Mouse (Mus musculus): ENCODE data around the gene Astn2.

Astn2 gene

DNA sequence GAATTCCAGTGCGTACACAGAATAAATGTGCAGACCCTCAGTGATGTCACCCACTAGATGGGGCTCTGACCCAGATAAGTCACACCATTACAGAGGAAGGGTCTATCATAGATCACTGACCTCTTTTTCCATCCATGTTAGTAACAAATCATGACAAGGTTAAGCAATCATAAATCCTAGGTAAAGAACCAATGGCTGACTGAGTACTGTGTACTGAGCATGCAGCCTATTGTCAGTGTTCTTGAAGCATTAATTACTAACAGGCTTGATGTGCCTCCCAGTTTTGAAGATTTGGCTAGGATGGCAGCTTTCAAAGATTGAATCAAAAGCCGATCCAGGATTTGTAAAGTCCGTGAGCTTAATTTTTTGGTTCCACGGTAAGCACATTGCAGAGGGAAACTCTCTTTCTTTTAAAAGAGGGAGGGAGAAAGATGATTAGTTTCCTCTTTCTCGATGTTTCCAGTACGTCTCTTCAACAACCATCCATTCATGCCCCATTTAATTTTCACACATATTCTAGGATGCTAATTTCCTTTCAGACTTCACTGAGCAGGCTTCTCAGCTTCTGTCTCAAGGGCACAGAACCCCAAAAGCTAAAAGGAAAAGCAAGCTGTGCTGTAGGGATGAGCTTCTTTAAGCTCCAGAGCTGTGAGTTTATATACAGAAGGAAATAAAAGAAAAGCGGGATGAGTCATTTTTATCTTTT lies 93.9 kb downstream of the Astn2 start:
- CTCF ChIA-PET: no interaction called here

DNA sequence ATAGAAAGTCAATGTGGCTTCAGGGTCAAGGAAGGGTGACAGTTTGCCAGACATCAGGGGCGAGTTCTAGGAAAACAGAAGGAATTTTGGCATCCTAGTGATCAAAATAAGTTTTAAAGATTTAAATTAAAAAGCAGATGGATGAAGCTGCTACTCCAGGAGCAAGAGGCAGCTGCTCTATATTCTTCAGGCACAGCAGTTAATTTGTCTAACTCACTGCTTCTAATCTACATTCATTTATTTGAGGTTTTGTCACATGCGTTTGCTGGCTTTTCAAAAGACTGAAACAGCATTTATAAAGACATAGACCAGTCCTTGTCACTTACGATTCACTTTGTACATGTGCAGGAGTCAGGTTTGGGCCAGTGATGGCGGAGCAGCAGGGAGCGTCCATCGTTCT lies 98.0 kb downstream of the Astn2 start:
- CTCF ChIA-PET: no interaction called here

DNA sequence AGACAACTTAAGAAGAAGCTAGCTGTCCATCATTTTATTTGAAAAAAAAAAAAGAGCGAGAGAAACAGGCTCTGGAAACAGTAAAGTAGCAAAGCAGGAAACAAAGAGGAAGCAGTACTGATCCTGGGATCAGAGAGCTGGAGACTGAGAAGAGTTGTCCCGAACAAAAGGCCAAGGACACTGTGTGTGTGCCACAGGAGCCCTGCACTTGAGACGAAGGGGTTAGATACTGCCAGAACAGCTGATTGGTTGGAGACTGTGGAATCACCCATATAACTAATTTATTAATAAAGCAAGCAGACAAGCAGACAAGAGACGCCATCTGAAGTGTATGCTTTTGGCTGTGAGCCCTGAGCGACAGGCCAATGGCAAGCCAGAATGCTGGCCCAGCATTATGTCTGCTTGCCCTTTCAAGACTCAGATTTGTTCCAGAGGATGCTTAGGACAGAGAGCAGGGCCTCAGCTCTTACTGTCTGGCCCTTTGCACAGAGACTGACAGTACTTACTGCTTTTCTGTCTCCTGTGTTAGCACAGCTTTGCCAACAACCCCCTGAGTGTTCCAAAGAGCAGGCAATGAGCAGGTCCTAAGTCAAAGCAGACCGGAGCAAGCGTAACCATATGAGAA lies 101.6 kb downstream of the Astn2 start:
- CTCF ChIA-PET: no interaction called here

DNA sequence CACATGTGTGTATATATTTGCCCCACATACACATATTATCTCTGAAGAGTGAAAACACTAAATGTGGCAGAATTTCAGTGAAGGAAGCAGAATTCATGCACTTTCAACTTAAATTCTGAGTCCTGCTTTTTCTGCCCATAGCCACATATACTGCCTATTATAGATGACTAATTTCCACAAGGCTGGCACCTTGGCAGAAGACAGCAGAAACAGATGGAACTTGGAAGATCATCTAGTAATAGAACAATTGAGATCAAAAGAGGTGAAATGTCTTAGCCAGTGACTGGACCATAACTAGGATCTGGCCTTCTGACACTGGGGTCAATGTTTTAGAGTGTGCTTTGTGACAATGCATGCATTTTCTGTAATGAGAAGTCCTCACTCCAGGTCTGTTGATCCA lies 119.4 kb downstream of the Astn2 start:
- CTCF ChIA-PET: no interaction called here

DNA sequence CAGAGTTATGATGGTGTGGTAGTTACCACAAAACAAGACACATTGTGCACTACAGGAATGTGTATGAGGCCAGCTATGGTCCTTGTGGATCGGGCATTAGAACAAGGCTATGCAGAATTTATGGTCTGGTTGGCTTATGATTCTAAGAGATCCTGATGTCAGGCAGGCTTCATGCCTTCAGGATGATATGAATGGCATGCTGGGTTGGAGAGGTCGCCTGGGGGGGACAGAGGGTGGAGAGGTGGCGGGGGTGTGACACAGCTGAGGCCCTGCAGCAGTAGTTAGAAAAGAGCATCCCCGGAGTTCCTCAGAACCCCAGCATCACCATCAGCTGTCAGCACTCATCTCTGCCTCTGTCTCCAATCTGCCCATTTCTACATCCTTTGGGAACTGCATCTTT lies 128.3 kb downstream of the Astn2 start:
- CTCF ChIA-PET: no interaction called here

DNA sequence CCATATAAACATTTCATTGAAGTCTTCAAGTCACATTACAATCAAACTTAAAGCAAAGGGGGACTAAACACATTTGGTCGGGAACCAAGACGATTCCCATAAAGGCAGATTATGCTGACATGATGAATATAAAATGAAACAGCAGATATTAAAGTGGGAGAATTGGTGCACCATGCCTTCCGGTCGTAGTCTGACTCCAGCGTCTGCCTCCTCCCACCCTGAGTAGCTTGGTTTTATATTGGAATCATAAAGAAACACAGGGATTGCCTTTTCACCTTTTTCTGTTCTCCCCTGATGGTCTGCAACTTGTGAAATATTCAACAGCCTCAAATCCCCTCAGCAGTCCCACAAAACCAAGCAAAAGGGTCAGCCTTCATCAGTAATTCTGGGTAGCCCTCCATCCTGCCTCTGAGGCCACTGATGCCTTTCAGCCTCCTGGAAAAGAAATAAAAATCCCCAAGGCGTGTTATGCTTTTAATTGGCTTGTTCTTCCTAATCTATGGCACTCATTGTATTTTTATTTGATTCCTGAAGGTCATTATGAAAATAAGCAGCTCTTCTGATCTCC lies 132.8 kb downstream of the Astn2 start:
- CTCF ChIA-PET: no interaction called here

DNA sequence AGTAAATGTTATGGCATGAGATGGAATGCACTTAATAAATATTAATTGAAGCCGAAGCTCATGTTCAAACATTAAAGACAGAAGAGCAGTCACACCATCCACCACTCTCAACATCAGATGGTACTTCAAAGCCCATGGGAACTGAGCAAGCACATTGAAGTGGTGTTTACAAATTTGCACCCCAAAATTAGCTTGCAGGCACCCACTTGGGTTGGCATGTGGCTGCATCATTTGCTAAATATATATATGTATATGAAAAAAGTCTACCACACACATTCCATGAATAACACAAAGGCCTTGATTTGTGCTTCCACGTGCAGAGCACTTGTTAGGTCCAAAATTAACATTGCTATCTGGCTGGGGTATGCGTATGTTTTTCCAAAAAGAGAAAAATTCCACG lies 140.4 kb downstream of the Astn2 start:
- CTCF ChIA-PET: no interaction called here

DNA sequence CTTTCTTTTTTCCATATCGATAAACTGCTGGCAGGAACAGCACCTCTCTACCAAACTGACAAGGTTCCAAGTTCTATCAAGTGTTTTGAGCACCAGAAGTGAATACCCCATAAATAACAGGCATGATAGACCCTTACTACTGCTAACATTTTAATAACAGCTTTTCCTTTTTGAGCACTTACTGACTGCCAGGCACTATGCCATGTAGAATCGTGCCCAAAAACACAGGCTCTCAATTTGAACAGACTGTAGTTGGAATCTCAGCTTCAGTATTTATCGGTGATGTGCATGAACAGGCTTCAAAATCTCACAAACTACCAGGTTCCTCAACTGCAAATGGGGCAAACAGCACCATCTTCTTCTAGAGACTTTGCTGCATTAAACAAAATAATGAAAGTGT lies 143.1 kb downstream of the Astn2 start:
- CTCF ChIA-PET: no interaction called here

DNA sequence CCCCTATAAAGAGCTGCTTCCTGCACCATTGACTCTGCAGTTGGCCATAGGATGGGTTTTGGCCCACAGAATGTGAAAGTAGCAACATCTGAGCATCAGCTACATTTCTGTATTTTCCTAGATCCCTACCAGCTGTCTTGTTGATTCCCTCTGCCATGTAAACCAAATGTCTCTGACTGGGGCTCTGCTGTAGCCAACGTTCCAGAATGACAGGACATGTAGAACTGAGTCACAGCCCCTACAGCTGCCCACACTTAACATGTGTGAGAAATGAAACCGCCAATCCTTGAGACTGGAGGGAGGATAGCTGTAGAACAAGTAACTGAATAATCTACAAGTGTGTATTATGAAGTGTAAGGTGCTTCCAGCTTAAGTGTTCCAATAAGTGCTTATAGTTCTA lies 145.5 kb downstream of the Astn2 start:
- CTCF ChIA-PET: no interaction called here

DNA sequence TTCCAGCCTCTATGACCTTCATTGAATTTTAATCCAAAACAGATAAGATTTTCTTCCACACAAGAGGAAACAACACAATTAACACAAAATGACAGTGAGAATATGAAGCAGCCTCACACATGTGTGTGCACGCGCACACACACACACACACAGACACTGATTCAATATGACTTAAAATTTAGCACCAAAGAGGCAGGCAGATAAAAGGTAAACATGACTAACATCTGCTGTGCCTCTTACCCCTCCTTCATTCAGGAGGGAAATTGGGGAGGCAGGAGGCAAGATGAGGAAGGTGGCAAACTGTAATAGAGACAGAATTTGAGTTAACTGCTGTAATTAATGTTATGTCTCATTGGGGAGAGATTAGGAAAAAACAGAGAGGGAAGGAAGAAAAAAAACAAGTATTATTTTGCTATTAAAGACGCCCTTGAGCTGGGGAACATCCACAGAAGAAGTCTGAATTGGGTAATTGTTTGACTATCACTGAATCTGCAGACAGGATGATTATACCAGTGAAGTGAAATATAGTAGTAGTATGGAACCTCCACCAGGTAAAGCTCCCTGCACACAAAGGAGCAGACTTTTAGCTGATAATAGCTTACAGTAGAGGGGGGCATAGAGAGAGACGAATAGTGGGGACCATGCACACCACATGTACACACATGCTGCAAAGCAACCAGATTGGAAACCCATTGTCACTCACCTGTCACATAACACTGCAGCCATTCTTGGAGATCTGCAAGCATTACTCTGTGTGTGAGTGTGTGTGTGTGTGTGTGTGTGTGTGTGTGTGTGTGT lies 149.5 kb downstream of the Astn2 start:
- CTCF ChIA-PET: no interaction called here

DNA sequence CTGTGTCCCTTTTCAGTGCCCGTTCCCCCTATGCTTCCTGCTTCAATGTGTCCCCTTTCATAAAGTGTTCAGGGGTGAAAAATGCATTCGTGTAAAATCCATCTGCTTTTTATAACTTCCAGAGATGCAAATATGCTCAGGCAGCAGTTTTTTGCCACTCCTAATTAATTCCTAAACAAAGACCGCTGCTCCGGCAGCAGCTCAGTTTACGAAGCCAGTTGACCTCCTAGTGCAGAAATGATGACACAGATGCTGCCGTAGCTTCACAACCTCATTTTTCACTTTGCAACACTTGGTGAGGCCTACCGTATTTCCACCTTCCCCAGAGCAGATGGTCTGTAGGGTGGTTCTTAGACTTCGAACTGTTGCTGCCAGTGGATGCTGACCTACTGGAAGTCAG lies 155.9 kb downstream of the Astn2 start:
- CTCF ChIA-PET: no interaction called here

DNA sequence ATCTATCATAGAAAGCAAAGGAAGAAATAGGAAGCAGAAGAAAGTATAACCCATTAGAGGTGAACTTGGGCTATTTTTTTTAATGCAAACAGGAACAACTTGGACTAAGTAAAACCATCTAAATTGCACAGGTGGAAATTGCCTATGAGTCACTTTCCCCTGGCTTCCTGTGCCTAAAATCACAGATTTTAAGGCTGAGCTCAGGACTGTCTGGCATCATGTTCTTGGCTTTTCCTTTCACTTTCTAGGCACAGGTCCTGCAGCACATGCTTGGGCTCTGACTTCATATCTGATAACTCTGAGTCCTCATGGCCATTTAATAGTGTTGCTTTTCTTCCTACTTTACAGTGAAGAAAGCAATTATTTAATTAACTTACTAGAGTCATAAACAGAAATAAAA lies 161.7 kb downstream of the Astn2 start:
- CTCF ChIA-PET: no interaction called here

DNA sequence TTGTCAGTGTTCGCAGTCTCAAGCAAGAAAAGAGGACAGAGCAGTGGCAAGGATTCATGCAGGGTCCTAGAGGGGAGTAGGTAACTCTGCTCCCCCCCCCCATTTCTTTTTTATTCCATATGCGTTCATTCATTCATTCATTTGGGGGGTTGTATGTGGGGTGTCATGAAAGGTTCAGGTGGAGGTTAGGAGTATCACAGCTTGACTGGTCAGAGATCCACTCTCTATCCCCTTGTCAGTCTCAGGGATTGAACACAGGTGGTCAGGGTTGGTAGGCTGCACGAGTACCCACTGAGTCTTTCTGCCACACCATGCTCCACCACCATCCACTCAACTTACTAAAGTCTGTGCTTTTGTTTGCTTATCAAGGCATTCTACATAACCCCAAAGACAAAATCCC lies 171.6 kb downstream of the Astn2 start:
- CTCF ChIA-PET: no interaction called here

DNA sequence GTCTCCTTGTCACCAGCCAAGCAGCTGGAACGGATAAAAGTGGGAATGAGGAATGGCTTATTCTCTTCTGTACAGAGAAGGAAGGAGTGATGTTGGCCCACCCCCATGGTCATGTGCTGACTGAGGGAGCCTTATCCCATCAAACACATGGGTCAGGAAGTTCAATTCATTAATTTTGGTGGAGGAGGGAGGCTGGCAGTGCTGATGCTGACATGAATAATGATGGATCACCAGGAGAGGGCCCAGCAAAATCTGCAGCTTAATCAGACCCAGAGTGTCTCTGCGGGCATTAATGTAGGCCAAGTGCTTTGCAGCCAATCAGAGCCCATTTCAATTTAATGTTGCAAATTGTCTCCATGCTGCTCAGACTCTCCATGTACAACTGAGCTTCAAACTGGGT lies 172.1 kb downstream of the Astn2 start:
- CTCF ChIA-PET: no interaction called here

DNA sequence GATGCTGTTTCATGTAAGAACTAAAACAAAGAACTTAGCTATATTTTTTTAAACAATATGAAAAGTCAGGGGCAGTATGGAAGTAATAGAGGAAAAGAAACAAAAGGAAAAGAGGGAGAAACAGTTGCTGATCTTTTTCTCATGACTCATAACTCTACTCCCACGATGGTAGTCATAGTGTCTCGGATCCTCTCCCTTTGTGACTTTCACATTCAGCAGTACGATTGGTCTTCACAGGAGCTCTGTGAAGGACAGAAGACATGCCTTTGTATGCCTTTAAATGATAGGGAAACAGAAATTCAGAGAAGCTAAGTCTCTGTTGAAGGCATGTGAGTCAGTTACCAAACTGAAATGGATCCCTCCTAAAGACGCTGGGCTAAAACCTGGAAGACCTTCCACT lies 173.7 kb downstream of the Astn2 start:
- CTCF ChIA-PET: no interaction called here

DNA sequence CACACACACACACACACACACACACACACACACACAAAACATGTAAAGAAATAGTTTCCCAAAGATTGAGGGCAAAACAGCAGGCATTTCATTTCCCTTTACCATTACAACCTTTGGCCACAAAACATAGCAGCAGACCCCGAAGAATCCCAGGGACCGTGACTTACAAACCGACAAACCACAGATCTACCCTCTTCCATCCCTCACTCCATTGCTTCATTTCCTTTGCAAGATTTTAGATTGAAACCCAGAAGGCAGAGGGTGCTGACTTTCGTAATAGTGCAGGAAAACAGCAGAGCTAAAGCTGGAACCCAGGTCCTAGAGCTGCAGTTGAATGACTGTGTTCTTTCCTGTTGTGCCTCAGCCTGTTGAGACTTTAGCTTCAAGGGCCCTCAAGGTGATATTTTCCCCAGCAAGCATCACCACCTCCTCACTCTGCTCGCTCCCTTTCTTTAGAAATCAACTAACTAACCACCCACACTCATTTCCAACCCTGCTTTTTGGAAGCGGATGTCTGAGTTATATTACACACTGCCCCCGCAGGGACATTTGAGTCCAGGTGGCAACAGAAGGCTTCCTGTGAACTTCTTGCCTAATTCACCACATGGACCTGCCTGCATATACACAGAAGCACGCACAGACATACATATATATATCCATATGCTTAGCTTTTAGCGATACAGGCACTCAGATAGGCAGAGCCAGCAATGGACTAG lies 181.7 kb downstream of the Astn2 start:
- CTCF ChIA-PET: no interaction called here

DNA sequence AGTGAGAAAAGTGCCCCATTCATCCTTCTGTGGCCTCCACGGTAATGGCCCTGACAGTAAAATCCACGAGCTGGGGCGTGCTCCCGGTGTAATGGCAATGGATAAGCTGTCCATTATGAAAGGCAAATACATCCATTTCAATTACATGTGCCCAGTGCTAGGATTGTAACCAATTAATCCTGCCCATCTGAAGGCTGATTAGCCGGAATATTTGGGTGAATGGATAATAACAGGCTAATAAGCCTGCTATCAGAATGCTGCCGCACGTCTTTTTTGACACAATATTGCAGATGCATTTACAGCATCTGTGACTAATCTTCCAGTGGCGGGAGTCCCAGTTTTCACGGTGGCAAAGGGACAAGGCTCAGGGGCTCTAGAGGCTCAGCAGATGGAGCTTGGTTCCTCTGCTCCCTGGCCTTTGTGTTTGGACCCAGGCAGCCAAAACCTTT lies 189.2 kb downstream of the Astn2 start:
- CTCF ChIA-PET: no interaction called here

DNA sequence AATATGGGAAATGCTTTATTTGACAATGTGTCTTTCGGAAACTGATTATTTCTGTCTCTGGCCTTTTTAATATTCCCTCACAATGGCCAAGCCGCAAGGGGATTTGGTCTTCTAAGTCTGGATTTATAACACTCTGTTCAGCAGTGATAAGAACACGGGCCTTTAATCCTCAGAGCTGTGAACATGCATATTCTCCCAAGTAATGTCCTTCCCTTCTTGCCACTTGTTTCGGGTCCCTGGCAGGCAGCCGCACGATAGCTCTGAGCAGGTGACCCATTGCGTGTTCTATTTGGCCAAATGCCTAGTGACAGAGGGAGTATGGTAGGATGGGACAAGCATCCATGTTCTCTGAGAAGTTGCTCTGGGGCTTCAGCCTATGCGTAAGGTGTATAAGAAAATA lies 214.8 kb downstream of the Astn2 start:
- CTCF ChIA-PET: no interaction called here

DNA sequence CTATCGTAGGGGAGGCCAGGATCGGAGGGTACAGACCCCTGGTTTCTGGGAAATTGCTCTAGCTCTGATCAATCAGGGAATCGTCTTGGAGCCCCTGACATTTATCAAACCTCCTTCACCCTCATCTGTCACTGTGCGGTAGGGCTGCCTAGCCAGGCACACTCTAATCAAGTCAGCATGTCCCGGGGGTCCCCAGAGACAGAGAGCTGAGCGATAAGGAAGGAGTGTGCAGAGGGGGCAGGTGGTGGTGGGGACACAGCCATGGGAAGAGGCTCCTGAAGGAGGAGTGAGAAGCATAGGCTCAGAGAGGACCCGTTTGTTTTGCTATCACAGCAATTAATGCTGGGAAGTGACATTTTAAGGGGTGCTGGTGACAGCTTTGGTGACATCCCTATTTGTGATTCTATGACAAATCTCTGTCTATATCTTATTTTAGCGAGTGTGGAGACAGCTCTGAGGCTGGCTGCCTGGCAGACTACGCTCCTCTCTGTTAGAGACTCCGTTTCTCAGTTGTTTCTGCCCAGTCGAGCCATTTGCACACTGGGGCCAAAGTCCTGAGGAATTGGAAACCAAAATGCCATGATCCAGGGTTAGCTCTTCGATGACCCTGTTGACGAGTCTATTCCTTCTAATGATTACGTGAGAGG lies 228.4 kb downstream of the Astn2 start:
- CTCF ChIA-PET: no interaction called here

DNA sequence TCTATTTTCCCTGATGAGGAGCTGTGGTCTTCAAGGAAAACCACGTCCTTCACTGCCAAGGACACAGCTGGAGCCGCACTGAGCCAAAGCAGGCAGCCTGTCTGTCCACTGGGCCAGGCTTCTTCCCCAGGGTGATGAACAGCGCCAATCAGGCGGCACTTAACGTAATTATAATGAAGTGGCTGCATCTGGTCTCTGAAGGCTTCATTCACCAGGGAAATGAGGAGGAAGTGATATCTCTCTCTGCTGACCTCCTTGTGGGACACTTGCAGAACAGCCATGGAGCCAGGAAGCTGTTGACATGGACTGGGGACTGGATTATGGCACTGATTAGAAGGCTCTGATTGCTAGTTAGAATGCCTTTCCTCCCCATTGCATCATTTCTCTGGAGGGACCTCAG lies 232.8 kb downstream of the Astn2 start:
- CTCF ChIA-PET: no interaction called here

DNA sequence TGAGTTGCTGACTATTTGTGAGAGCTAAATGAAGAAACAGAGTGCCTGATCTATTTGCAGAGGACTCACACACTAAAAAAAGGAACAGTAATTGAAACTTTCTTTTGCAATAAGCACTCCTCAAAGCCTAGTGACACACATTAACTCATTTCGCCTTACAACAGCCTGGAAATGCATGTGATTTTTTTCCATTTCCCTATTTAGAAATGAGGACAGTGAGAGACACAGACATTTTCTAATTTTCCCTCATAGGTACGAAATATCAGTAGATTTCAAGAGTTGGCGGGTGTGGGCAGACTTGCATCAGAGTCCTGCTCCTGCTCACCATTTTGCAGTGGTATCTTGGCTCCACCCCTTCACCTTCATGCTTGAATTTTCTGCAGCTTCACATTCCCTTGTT lies 233.6 kb downstream of the Astn2 start:
- CTCF ChIA-PET: no interaction called here

DNA sequence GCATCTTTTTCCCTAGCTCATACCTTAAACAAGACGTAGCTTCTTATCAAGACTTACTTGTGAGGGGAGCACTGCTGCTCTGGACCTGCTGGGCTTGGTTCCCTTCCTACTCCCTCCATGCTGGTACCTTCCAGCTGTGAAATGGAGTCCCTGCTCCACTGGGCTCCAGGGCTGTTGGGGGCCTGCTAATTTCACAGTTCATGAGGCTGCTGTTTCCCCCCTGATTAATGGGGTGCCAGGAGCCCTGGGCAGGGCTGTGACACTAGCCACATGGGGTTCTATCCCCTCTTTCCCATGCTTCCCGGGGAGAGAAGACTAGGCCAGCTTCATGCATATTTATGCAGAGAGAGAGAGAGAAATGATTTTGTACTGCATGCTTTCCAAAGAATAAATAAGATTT lies 234.9 kb downstream of the Astn2 start:
- CTCF ChIA-PET: no interaction called here

All from spleen, embryonic (tissue).